Comparison of ENCODE assay signal across 7 mouse cellular contexts in genomic region chr1:118311622-118312326, GRCm38 (mm10). TPM values are rescaled to one million over a fixed set of nuclear protein-coding genes. Genes with fewer than 3 reads are reported as not detected.
DNase-seq lines count a peak whose midpoint lies in the region; ATAC-seq lines count a peak whose summit lies in the region.

TSS of gene Tsn (minus strand) at chr1:118311739.

- H3K4me2 ChIP-seq in embryonic facial prominence, embryonic 11.5 days (ENCODE audit: low read depth, low read length): peak within 1 kb of the TSS; percentile 56
- peak within 1 kb of the TSS; percentile 87 for H3K4me2 ChIP-seq in heart, embryonic 14.5 days (ENCODE audit: low read length)
- peak within 1 kb of the TSS; percentile 76 for H3K4me2 ChIP-seq in midbrain, embryonic 11.5 days

- no peaks in the 10 kb centered on the region for H3K9me3 ChIP-seq in embryonic facial prominence, embryonic 11.5 days (replicated peaks; ENCODE audit: control insufficient read depth, low read length)
- H3K9me3 ChIP-seq in heart, embryonic 14.5 days (ENCODE audit: control insufficient read depth, low read length): no peaks in the 10 kb centered on the region
- H3K9me3 ChIP-seq in midbrain, embryonic 11.5 days (ENCODE audit: control insufficient read depth, low read length): no peaks in the 10 kb centered on the region

- peak within 1 kb of the TSS; percentile 78 for H3K27ac ChIP-seq in embryonic facial prominence, embryonic 11.5 days (replicated peaks; ENCODE audit: low read depth, low read length)
- H3K27ac ChIP-seq in heart, embryonic 14.5 days (replicated peaks in 1 of 2; ENCODE audit: control insufficient read depth in 1 of 2, insufficient read depth in 1 of 2, low read depth in 2 of 2, low read length in 2 of 2): peak within 1 kb of the TSS; percentile 84 to 91
- H3K27ac ChIP-seq in midbrain, embryonic 11.5 days (ENCODE audit: low read depth, low read length): peak within 1 kb of the TSS; percentile 65

- intact Hi-C loops in left cerebral cortex, postnatal 25 days (cut with DNase I): loop anchor here (2.0 kb wide), 1 partner anchor 77 kb away; the partner anchor contains the start of gene Clasp1

- peak within 1 kb of the TSS; percentile 79 for H3K4me3 ChIP-seq in embryonic facial prominence, embryonic 11.5 days (ENCODE audit: low read depth, low read length)
- H3K4me3 ChIP-seq in heart, embryonic 14.5 days (ENCODE audit: control insufficient read depth in 1 of 2, insufficient read depth in 1 of 2, low read depth in 1 of 2, low read length in 2 of 2): peak within 1 kb of the TSS; percentile 94 to 99
- H3K4me3 ChIP-seq in midbrain, embryonic 11.5 days (ENCODE audit: low read depth, low read length): peak within 1 kb of the TSS; percentile 82

- no peaks in the 10 kb centered on the region for H3K4me1 ChIP-seq in embryonic facial prominence, embryonic 11.5 days (ENCODE audit: control insufficient read depth, insufficient read depth, low read length)
- peaks cover 0 to 8% of the 10 kb centered on the region in 2 experiments; a peak in 2 of 4 replicates for H3K4me1 ChIP-seq in heart, embryonic 14.5 days (ENCODE audit: control insufficient read depth in 2 of 2, insufficient read depth in 2 of 2, low read length in 2 of 2)
- peaks cover 6% of the 10 kb centered on the region for H3K4me1 ChIP-seq in midbrain, embryonic 11.5 days (ENCODE audit: control insufficient read depth, insufficient read depth, low read length)

- ATAC-seq in embryonic facial prominence, embryonic 11.5 days (replicated peaks; ENCODE audit: insufficient number of reproducible peaks, low FRiP score, low TSS enrichment, low read depth): peak; percentile 15; the same call in 1 of the 2 replicates
- ATAC-seq in heart, embryonic 14.5 days (ENCODE audit: insufficient number of reproducible peaks, insufficient read depth, low FRiP score, low read depth): no peak
- ATAC-seq in midbrain, embryonic 11.5 days (ENCODE audit: low FRiP score): peak; percentile 45

- WGBS in embryonic facial prominence, embryonic 11.5 days: 53% methylated on average over 12 of the region's 12 CpGs
- 53% methylated on average over 12 of the region's 12 CpGs for WGBS in heart, embryonic 14.5 days
- 56% methylated on average over 12 of the region's 12 CpGs for WGBS in midbrain, embryonic 11.5 days

- DNase-seq in thymus, postnatal 0 days (ENCODE audit: low spot score): peak; percentile 16
- DNase-seq in thymus, postnatal 10 days (ENCODE audit: low spot score in 2 of 2): no peak
- peak; percentile 9 for DNase-seq in embryonic facial prominence, embryonic 11.5 days (ENCODE audit: low spot score)
- no peak for DNase-seq in left cerebral cortex, postnatal 25 days (ENCODE audit: low spot score in 2 of 2)
- DNase-seq in midbrain, embryonic 11.5 days (ENCODE audit: low spot score, missing footprints): peak; percentile 88
- no peak for DNase-seq in thymus, adult 18-20 months

- H3K9ac ChIP-seq in embryonic facial prominence, embryonic 11.5 days (replicated peaks; ENCODE audit: low read length): peak within 1 kb of the TSS; percentile 81
- peak within 1 kb of the TSS; percentile 96 for H3K9ac ChIP-seq in heart, embryonic 14.5 days (ENCODE audit: low read length)
- peak within 1 kb of the TSS; percentile 86 for H3K9ac ChIP-seq in midbrain, embryonic 11.5 days (ENCODE audit: low read length)

- H3K27me3 ChIP-seq in embryonic facial prominence, embryonic 11.5 days (ENCODE audit: control insufficient read depth, insufficient read depth, low read length): no peaks in the 10 kb centered on the region
- H3K27me3 ChIP-seq in heart, embryonic 14.5 days (ENCODE audit: control insufficient read depth, insufficient read depth, low read length): no peaks in the 10 kb centered on the region
- H3K27me3 ChIP-seq in midbrain, embryonic 11.5 days (ENCODE audit: control insufficient read depth, insufficient read depth, low read length): no peaks in the 10 kb centered on the region; the same call in 1 of the 2 replicates

- H3K36me3 ChIP-seq in embryonic facial prominence, embryonic 11.5 days (replicated peaks; ENCODE audit: control insufficient read depth, insufficient read depth, low read depth, low read length): no peaks in the 10 kb centered on the region
- peaks cover 20% of the 10 kb centered on the region for H3K36me3 ChIP-seq in heart, embryonic 14.5 days (ENCODE audit: control insufficient read depth, insufficient read depth, low read length)
- no peaks in the 10 kb centered on the region for H3K36me3 ChIP-seq in midbrain, embryonic 11.5 days (ENCODE audit: control insufficient read depth, insufficient read depth, low read length)

RNA-seq across cellular contexts. Expression of gene Tsn, which starts in this region (rescaled TPM):
- 308 and 313 TPM in 2 replicates for polyA plus RNA-seq in thymus, postnatal 0 days (2015; fragmentation: Nextera tagmentation; extraction: Ambion mirVana)
- polyA plus RNA-seq in embryonic facial prominence, embryonic 11.5 days (2014; fragmentation: Nextera tagmentation; extraction: Ambion mirVana): 403 and 411 TPM in 2 replicates
- 205 and 206 TPM in 2 replicates for polyA plus RNA-seq in heart, embryonic 14.5 days (2014; fragmentation: Nextera tagmentation; extraction: Ambion mirVana)
- total RNA-seq in left cerebral cortex, postnatal 25 days (2021): 100 to 1,000 TPM; 107 to 110 TPM
- polyA plus RNA-seq in midbrain, embryonic 11.5 days (2014; fragmentation: Nextera tagmentation; extraction: Ambion mirVana): 445 and 473 TPM in 2 replicates

Comparison
In these comparisons a context has a peak if more than half of its experiments do, and no peak if none do; other contexts are left out.
1. DNase-seq: peak in thymus, postnatal 0 days (single experiment), embryonic facial prominence, embryonic 11.5 days (single experiment) and midbrain, embryonic 11.5 days (single experiment); none in thymus, postnatal 10 days (0 of 2), left cerebral cortex, postnatal 25 days (0 of 2) and thymus, adult 18-20 months (0 of 2).
2. Peak in every context shown above with its lines, with median percentiles within 50 percentile points of each other: H3K27ac ChIP-seq, H3K4me2 ChIP-seq, H3K4me3 ChIP-seq and H3K9ac ChIP-seq.